In the genomic region with DNA sequence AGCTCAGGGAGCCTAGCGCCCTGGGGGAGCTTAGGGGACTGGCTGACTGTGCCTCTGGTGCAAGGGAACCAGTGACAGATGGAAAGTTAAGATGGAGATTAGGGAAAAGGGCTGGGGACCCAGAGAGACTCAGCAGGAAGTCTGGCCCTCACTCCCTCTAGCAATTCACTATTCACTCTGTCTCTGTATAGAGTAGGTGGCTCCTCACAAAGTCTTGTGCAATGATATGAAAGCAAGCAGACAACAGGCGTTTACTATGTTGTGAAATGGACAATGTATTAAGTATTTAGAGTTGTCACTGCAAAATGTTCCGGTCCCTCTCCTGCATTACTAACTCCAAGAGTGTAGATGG, we compare ENCODE assay signal across 8 mouse cellular contexts. TPM values are rescaled to one million over a fixed set of nuclear protein-coding genes. Genes with fewer than 3 reads are reported as not detected.
A peak's percentile ranks its signal among the peaks of the same experiment; 100 is the strongest.
DNase-seq lines count a peak whose midpoint lies in the region; ATAC-seq and TF ChIP-seq lines count a peak whose summit lies in the region.

No protein-coding gene starts in this region.

- H3K9me3 ChIP-seq in lung, embryonic 16.5 days (ENCODE audit: control insufficient read depth, low read length) = no peaks in the 10 kb centered on the region
- H3K9me3 ChIP-seq in forebrain, embryonic 14.5 days (replicated peaks; ENCODE audit: control insufficient read depth, low read length) = no peaks in the 10 kb centered on the region
- H3K9me3 ChIP-seq in limb, embryonic 14.5 days (ENCODE audit: control insufficient read depth, low read length) = no peaks in the 10 kb centered on the region

- H3K4me3 ChIP-seq in lung, embryonic 16.5 days (ENCODE audit: low read length) = peak overlapping the region; percentile 52
- peak overlapping the region; percentile 42 for H3K4me3 ChIP-seq in forebrain, embryonic 14.5 days (ENCODE audit: low read depth, low read length)
- H3K4me3 ChIP-seq in limb, embryonic 14.5 days (replicated peaks; ENCODE audit: low read length) = peak overlapping the region; percentile 48
- peak overlapping the region; percentile 51 for H3K4me3 ChIP-seq in olfactory bulb, adult 2 months (ENCODE audit: insufficient read depth, low read depth, low read length)

- H3K4me2 ChIP-seq in lung, embryonic 16.5 days (ENCODE audit: low read depth, low read length) = peak overlapping the region; percentile 60
- peak overlapping the region; percentile 81 for H3K4me2 ChIP-seq in forebrain, embryonic 14.5 days (ENCODE audit: low read length)
- H3K4me2 ChIP-seq in limb, embryonic 14.5 days (replicated peaks; ENCODE audit: low read depth, low read length, severe bottlenecking) = peak overlapping the region; percentile 85

- H3K4me1 ChIP-seq in lung, embryonic 16.5 days (replicated peaks; ENCODE audit: control insufficient read depth, insufficient read depth, low read length) = peaks cover 14% of the 10 kb centered on the region
- H3K4me1 ChIP-seq in forebrain, embryonic 14.5 days (ENCODE audit: control insufficient read depth, insufficient read depth, low read length) = 0 out of 2 replicates have a peak, but pooled peaks cover 6% of the 10 kb centered on the region
- H3K4me1 ChIP-seq in limb, embryonic 14.5 days (ENCODE audit: control insufficient read depth, insufficient read depth, low read length) = peaks cover 9% of the 10 kb centered on the region
- H3K4me1 ChIP-seq in olfactory bulb, adult 2 months (ENCODE audit: control insufficient read depth, insufficient read depth, low read length) = peaks cover 8% of the 10 kb centered on the region

- no peak for TF ChIP-seq CTCF in olfactory bulb, adult 2 months (IDR thresholded peaks at IDR 0.05; ENCODE audit: insufficient read depth, low read depth, low read length)

- no peaks in the 10 kb centered on the region for H3K27me3 ChIP-seq in lung, embryonic 16.5 days (ENCODE audit: control insufficient read depth, insufficient read depth, low read depth, low read length)
- H3K27me3 ChIP-seq in forebrain, embryonic 14.5 days (replicated peaks; ENCODE audit: control insufficient read depth, insufficient read depth, low read length) = no peaks in the 10 kb centered on the region
- H3K27me3 ChIP-seq in limb, embryonic 14.5 days (ENCODE audit: control insufficient read depth, insufficient read depth, low read length) = no peaks in the 10 kb centered on the region

- peak overlapping the region; percentile 66 for H3K9ac ChIP-seq in lung, embryonic 16.5 days (ENCODE audit: low read length)
- H3K9ac ChIP-seq in forebrain, embryonic 14.5 days (ENCODE audit: low read length) = peak overlapping the region; percentile 74
- H3K9ac ChIP-seq in limb, embryonic 14.5 days (ENCODE audit: low read depth, low read length, severe bottlenecking) = peak overlapping the region; percentile 65

- H3K36me3 ChIP-seq in lung, embryonic 16.5 days (ENCODE audit: control insufficient read depth, insufficient read depth, low read length) = no peaks in the 10 kb centered on the region
- H3K36me3 ChIP-seq in forebrain, embryonic 14.5 days (ENCODE audit: control insufficient read depth, insufficient read depth, low read length) = no peaks in the 10 kb centered on the region
- H3K36me3 ChIP-seq in limb, embryonic 14.5 days (ENCODE audit: control insufficient read depth, insufficient read depth, low read length) = no peaks in the 10 kb centered on the region

- TF ChIP-seq POLR2A in limb, embryonic 14.5 days (IDR thresholded peaks at IDR 0.05; ENCODE audit: borderline replicate concordance, extremely low read depth, insufficient read depth, insufficient read length) = no peak
- no peak for TF ChIP-seq POLR2A in olfactory bulb, adult 2 months (IDR thresholded peaks at IDR 0.05; ENCODE audit: insufficient read depth, low read depth, low read length)

- peak; percentile 51; the same call in 1 of the 2 replicates for ATAC-seq in lung, embryonic 16.5 days (ENCODE audit: low read depth)
- ATAC-seq in forebrain, embryonic 14.5 days = no peak
- ATAC-seq in limb, embryonic 14.5 days (ENCODE audit: low FRiP score, low read depth) = no peak

- DNase-seq in lung, postnatal 25 days (ENCODE audit: low spot score) = no peak
- no peak for DNase-seq in forebrain, embryonic 14.5 days (ENCODE audit: low spot score)
- no peak for DNase-seq in limb, embryonic 14.5 days (ENCODE audit: low spot score)
- DNase-seq in cerebellum, adult 11 months = no peak
- no peak for DNase-seq in cerebellum, postnatal 36 days
- no peak for DNase-seq in embryo, embryonic 10.5 days (ENCODE audit: low spot score)

- H3K27ac ChIP-seq in lung, embryonic 16.5 days (ENCODE audit: low read length) = peak overlapping the region; percentile 84
- peak overlapping the region; percentile 59; the same call in 1 of the 2 replicates for H3K27ac ChIP-seq in forebrain, embryonic 14.5 days (ENCODE audit: low read depth, low read length)
- H3K27ac ChIP-seq in limb, embryonic 14.5 days (replicated peaks; ENCODE audit: low read depth, low read length) = peak overlapping the region; percentile 52; the same call in 1 of the 2 replicates
- H3K27ac ChIP-seq in olfactory bulb, adult 2 months (ENCODE audit: insufficient read depth, low read depth, low read length) = no peak overlapping the region

- WGBS in lung, embryonic 16.5 days = 40% methylated on average over 3 of the region's 3 CpGs
- 31% methylated on average over 3 of the region's 3 CpGs for WGBS in forebrain, embryonic 14.5 days
- WGBS in limb, embryonic 14.5 days = 49% methylated on average over 3 of the region's 3 CpGs
- 11% methylated on average over 3 of the region's 3 CpGs for WGBS in olfactory bulb, adult 2 months

RNA-seq across cellular contexts. Expression of a gene that starts 0.4 kb away (rescaled TPM):
- 7.7 and 8.4 TPM in 2 replicates for polyA plus RNA-seq in lung, embryonic 16.5 days (2015; fragmentation: Nextera tagmentation; extraction: Ambion mirVana)
- 1.9 and 3.2 TPM in 2 replicates for polyA plus RNA-seq in forebrain, embryonic 14.5 days (2014; fragmentation: Nextera tagmentation; extraction: Ambion mirVana)
- 0.28 TPM in 2 replicates for polyA plus RNA-seq in limb, embryonic 14.5 days (2012; rRNA removed)
- 1.2 TPM in 2 replicates for polyA plus RNA-seq in limb, embryonic 14.5 days (2014; fragmentation: Nextera tagmentation; extraction: Ambion mirVana)
- polyA plus RNA-seq in olfactory bulb, adult 2 months (2012; ENCODE audit: insufficient read depth, insufficient read length, low replicate concordance, missing spikeins) = not detected in 2 replicates
